Mouse (Mus musculus): ENCODE measurements around the gene Gsx1. TPM values are rescaled to one million over a fixed set of nuclear protein-coding genes. Genes with fewer than 3 reads are reported as not detected.
A peak's percentile ranks its signal among the peaks of the same experiment; 100 is the strongest.

Gene Gsx1
- total RNA-seq, 4 experiments from 2014 or later: not detected

DNA sequence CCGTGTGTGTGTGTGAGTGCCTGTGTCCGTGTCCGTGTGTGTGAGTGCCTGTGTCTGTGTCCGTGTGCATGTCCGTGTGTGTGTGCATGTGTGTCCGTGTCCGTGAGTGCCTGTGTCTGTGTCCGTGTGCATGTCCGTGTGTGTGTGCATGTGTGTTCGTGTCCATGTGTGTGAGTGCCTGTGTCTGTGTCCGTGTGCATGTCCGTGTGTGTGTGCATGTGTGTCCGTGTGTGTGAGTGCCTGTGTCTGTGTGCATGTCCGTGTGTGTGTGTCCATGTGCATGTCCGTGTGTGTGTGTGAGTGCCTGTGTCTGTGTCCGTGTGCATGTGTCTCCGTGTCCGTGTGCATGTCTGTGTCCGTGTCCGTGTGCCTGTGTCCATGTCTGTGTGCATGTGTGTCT lies 19.4 kb downstream of the Gsx1 start:
- DNase-seq: no peak

DNA sequence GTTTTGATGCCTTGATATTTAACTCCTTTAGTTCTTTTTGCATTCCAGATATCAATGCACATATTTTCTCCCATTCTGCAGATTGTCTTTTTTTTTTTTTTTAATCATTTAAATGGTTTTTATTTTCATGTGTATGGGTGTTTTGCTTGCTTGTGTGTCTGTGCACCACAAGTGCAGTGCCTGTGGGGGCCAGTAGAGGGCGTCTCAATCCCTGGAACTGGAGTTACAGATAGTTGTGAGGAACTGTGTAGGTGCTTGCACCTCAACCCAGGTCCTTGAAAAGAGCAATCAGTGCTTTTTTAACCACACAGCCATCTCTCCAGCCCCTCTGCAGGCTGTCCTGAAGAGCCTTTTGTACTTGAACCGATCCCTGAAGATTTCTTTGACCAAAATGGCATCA lies 20.0 kb downstream of the Gsx1 start:
- DNase-seq: no peak

DNA sequence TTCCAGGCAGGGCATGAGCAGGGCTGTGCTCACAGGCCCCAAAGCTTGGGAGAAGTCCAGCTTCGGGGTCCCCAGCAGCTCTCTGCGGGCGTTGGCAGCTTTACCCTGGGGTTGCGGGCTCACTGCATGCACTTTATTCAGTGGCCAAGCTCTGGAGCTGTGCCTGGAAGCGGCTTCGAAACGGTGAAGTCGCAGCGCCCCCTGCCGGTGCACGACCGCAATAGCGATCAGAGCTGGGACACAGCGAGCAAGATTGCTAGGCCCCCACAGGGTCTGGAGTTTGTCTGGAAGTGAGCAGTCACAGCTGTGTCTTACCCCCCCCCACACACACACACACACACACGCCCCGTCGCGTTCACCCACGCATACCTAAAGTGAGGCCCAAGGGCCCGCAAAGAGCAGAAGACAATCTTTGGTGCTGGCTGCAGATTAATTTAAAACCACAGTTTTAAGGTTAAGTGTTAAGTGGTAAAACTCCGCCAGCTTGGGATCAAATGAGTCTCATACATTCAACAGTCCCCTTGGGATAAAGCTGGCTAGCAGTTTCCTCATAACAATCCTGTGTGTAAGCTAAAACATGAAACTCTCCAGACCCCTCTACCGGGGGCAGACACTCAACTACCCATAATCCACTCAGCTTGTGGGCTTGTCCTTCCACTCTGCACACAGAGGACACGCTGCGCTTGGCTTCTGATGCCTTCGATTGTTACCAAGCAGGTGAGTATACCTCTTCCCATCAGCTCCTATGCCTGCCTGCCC lies 39.0 kb downstream of the Gsx1 start:
- DNase-seq: peak; percentile 65

DNA sequence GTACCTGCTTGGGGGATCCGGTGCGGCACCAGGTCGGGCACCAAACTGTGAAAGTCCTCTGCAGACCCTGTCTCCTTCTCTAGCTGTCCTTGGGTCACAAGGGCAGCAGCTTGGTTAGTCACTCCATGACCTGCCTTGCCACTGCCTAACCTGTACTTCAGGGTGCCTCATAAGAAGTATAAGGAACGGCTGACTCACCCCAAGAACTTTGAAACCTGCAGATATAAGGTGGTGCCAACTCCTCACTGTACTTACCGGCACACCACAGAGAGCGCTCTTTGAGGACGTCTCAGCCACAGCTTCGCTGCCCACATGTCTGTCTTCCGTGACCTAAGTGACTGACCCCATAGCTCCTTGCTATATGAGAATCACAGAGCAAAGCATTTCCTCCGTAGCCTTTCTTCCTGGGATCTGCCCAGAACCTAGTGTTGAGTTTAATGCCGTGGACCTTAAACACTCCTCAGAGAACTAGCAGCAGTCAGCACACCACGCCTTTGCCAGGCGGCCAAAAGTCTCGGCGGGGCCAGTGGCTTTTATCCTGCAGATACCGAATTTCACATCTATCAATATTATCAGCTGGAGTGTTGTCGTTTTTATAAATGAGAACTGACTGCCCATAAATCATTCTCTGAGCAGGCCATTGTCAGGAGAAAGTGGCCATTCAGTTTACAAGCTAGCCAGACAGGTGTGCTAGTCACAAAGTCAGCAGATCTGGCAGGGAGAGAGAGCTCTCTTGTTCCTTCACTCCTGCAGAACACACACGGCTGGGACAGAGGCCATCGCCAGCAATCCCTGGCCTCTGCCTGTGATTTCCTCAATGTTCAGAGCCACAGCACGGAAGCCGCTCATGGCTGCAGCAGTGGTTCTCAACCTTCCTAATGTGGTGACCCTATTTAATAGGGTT lies 47.2 kb downstream of the Gsx1 start:
- DNase-seq: no peak

Other genes starting within 250 kb of the Gsx1 start
- 10 to 100 TPM; 24.8 to 30.4 (median 28.6) TPM for gene Gtf3a, start 240.0 kb upstream of the Gsx1 start, total RNA-seq (2022)
- 10 to 100 TPM; 30.6 to 38.0 (median 34.2) TPM for gene Mtif3, start 224.9 kb upstream of the Gsx1 start, total RNA-seq (2022)
- 10 to 100 TPM; 10.1 to 14.4 (median 12.9) TPM for gene Lnx2, start 112.1 kb upstream of the Gsx1 start, total RNA-seq (2022)
- gene Polr1d, start 111.6 kb upstream of the Gsx1 start, total RNA-seq (2022): 100 to 1,000 TPM in 2 of 4 experiments, 10 to 100 TPM in 2; 96.7 to 117 (median 108) TPM
- not detected for gene Pdx1, start 81.3 kb downstream of the Gsx1 start, total RNA-seq (2022)
- not detected for gene Cdx2, start 118.6 kb downstream of the Gsx1 start, total RNA-seq (2022)
- 1 to 10 TPM in 2 of 4 experiments, not detected in 2; 1.2 to 1.5 TPM for gene Urad, start 133.7 kb downstream of the Gsx1 start, total RNA-seq (2022)
- gene Flt3, start 211.8 kb downstream of the Gsx1 start, total RNA-seq (2022): under 1 TPM; 0.49 to 0.93 (median 0.67) TPM
- gene Pan3, start 241.5 kb downstream of the Gsx1 start, total RNA-seq (2022): 100 to 1,000 TPM in 2 of 4 experiments, 10 to 100 TPM in 2; 87.1 to 151 (median 115) TPM

All from adrenal gland, adult 8-10 months (tissue).